Mouse (Mus musculus) bone marrow, adult 2 months (tissue): ENCODE data around the gene Adamtsl4.

Experiments
- CTCF ChIP-seq: fragments of 200-500 bp; IDR thresholded peaks from 2 replicates; pipeline ENCODE4 v1.5.1; 2011; ENCODE audit warnings: low read length, control low read depth; ENCODE audit not compliant: control insufficient read depth, insufficient read depth
- POLR2A ChIP-seq: fragments of 200-500 bp; IDR thresholded peaks from 2 replicates; pipeline ENCODE4 v1.6.1; 2011; ENCODE audit warnings: low read depth, mild to moderate bottlenecking, control low read depth, low read length, borderline replicate concordance; ENCODE audit not compliant: control insufficient read depth

DNA sequence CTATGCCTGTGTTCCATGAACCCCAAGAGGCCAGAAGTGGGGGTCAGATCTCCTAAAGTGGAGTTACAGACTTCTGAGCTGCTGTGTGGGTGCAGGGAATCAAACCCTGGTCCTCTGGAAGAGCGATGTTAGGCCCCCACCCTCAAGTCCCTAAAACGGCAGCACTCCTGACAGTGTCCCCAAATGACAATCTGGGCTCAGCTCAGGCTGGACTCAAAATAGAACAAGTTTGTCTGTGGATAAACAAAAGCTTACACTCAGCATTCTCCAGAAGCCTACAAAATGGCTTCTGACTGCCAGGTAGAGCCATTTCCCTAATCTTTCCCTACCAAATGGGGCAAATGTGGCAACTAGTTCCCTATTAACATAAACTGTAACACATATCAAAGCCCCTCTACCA, 13.4 kb upstream of the Adamtsl4 start:
- TF ChIP-seq CTCF (no peak), POLR2A (no peak)
